Mouse (Mus musculus): ENCODE data around the gene Pank1. TPM values are rescaled to one million over a fixed set of nuclear protein-coding genes. Genes with fewer than 3 reads are reported as not detected.

Pank1 gene
- polyA plus RNA-seq, 1 experiment, result 6.2 TPM

GRCm38 (mm10) chr19:34831702-34832101, 47.6 kb downstream of the Pank1 start:
- Histone ChIP-seq H3K4me1 (ENCODE audit: control insufficient read depth, insufficient read depth, low read length) (peaks cover 5% of the 10 kb centered on the region; the same call in 1 of the 2 replicates), H3K27ac (ENCODE audit: insufficient read depth, low read length) (no peak overlapping the region), H3K4me3 (ENCODE audit: insufficient read depth, low read length) (no peak overlapping the region)
- TF ChIP-seq CTCF (IDR thresholded peaks at IDR 0.05; ENCODE audit: borderline replicate concordance, insufficient read depth, low read length) (no peak), POLR2A (IDR thresholded peaks at IDR 0.05; ENCODE audit: low read depth, low read length) (no peak)

GRCm38 (mm10) chr19:34827916-34828635, 51.2 kb downstream of the Pank1 start:
- peaks cover 5% of the 10 kb centered on the region; the same call in 1 of the 2 replicates for H3K4me1 ChIP-seq (ENCODE audit: control insufficient read depth, insufficient read depth, low read length)
- H3K4me3 ChIP-seq (ENCODE audit: insufficient read depth, low read length), result no peak overlapping the region
- TF ChIP-seq CTCF (IDR thresholded peaks at IDR 0.05; ENCODE audit: borderline replicate concordance, insufficient read depth, low read length) (no peak), POLR2A (IDR thresholded peaks at IDR 0.05; ENCODE audit: low read depth, low read length) (no peak)
- no peak overlapping the region for H3K27ac ChIP-seq (ENCODE audit: insufficient read depth, low read length)

GRCm38 (mm10) chr19:34827444-34827843, 51.8 kb downstream of the Pank1 start:
- Histone ChIP-seq H3K27ac (ENCODE audit: insufficient read depth, low read length) (no peak overlapping the region), H3K4me1 (ENCODE audit: control insufficient read depth, insufficient read depth, low read length) (peaks cover 5% of the 10 kb centered on the region; the same call in 1 of the 2 replicates), H3K4me3 (ENCODE audit: insufficient read depth, low read length) (no peak overlapping the region)
- no peak for TF ChIP-seq CTCF (IDR thresholded peaks at IDR 0.05; ENCODE audit: borderline replicate concordance, insufficient read depth, low read length)

GRCm38 (mm10) chr19:34825946-34826655, 53.2 kb downstream of the Pank1 start:
- no peak overlapping the region for H3K27ac ChIP-seq (ENCODE audit: insufficient read depth, low read length)
- no peak overlapping the region for H3K4me3 ChIP-seq (ENCODE audit: insufficient read depth, low read length)
- H3K4me1 ChIP-seq (ENCODE audit: control insufficient read depth, insufficient read depth, low read length), result peaks cover 5% of the 10 kb centered on the region; the same call in 1 of the 2 replicates
- TF ChIP-seq POLR2A (IDR thresholded peaks at IDR 0.05; ENCODE audit: low read depth, low read length), result no peak

- TF ChIP-seq CTCF (IDR thresholded peaks at IDR 0.05; ENCODE audit: borderline replicate concordance, insufficient read depth, low read length) (no peak), POLR2A (IDR thresholded peaks at IDR 0.05; ENCODE audit: low read depth, low read length) (no peak)
- Histone ChIP-seq H3K4me3 (ENCODE audit: insufficient read depth, low read length) (no peak overlapping the region), H3K27ac (ENCODE audit: insufficient read depth, low read length) (no peak overlapping the region), H3K4me1 (ENCODE audit: control insufficient read depth, insufficient read depth, low read length) (no peaks in the 10 kb centered on the region)
These were observed 59.6 kb downstream of the Pank1 start for GRCm38 (mm10) chr19:34819577-34820170.

GRCm38 (mm10) chr19:34815371-34815770, 63.9 kb downstream of the Pank1 start:
- TF ChIP-seq POLR2A (IDR thresholded peaks at IDR 0.05; ENCODE audit: low read depth, low read length) (no peak), CTCF (IDR thresholded peaks at IDR 0.05; ENCODE audit: borderline replicate concordance, insufficient read depth, low read length) (no peak)
- H3K4me1 ChIP-seq (ENCODE audit: control insufficient read depth, insufficient read depth, low read length), result no peaks in the 10 kb centered on the region
- H3K27ac ChIP-seq (ENCODE audit: insufficient read depth, low read length), result no peak overlapping the region
- no peak overlapping the region for H3K4me3 ChIP-seq (ENCODE audit: insufficient read depth, low read length)

GRCm38 (mm10) chr19:34814696-34815095, 64.6 kb downstream of the Pank1 start:
- no peak overlapping the region for H3K4me3 ChIP-seq (ENCODE audit: insufficient read depth, low read length)
- no peak for TF ChIP-seq POLR2A (IDR thresholded peaks at IDR 0.05; ENCODE audit: low read depth, low read length)
- TF ChIP-seq CTCF (IDR thresholded peaks at IDR 0.05; ENCODE audit: borderline replicate concordance, insufficient read depth, low read length), result no peak
- no peak overlapping the region for H3K27ac ChIP-seq (ENCODE audit: insufficient read depth, low read length)
- no peaks in the 10 kb centered on the region for H3K4me1 ChIP-seq (ENCODE audit: control insufficient read depth, insufficient read depth, low read length)

- H3K4me3 ChIP-seq (ENCODE audit: insufficient read depth, low read length), result no peak overlapping the region
- TF ChIP-seq CTCF (IDR thresholded peaks at IDR 0.05; ENCODE audit: borderline replicate concordance, insufficient read depth, low read length) (no peak), POLR2A (IDR thresholded peaks at IDR 0.05; ENCODE audit: low read depth, low read length) (no peak)
- no peak overlapping the region for H3K27ac ChIP-seq (ENCODE audit: insufficient read depth, low read length)
- H3K4me1 ChIP-seq (ENCODE audit: control insufficient read depth, insufficient read depth, low read length), result no peaks in the 10 kb centered on the region
These were observed 65.3 kb downstream of the Pank1 start for GRCm38 (mm10) chr19:34813961-34814360.

- TF ChIP-seq CTCF (IDR thresholded peaks at IDR 0.05; ENCODE audit: borderline replicate concordance, insufficient read depth, low read length) (no peak), POLR2A (IDR thresholded peaks at IDR 0.05; ENCODE audit: low read depth, low read length) (no peak)
- no peak overlapping the region for H3K4me3 ChIP-seq (ENCODE audit: insufficient read depth, low read length)
- no peaks in the 10 kb centered on the region for H3K4me1 ChIP-seq (ENCODE audit: control insufficient read depth, insufficient read depth, low read length)
- no peak overlapping the region for H3K27ac ChIP-seq (ENCODE audit: insufficient read depth, low read length)
These were observed 65.7 kb downstream of the Pank1 start for GRCm38 (mm10) chr19:34813533-34813932.

GRCm38 (mm10) chr19:34812711-34813110, 66.5 kb downstream of the Pank1 start:
- Histone ChIP-seq H3K4me3 (ENCODE audit: insufficient read depth, low read length) (no peak overlapping the region), H3K4me1 (ENCODE audit: control insufficient read depth, insufficient read depth, low read length) (no peaks in the 10 kb centered on the region)

More at GRCm38 (mm10) chr19:34812711-34813110, 66.5 kb downstream of the Pank1 start:
- no peak for TF ChIP-seq CTCF (IDR thresholded peaks at IDR 0.05; ENCODE audit: borderline replicate concordance, insufficient read depth, low read length)
- no peak for TF ChIP-seq POLR2A (IDR thresholded peaks at IDR 0.05; ENCODE audit: low read depth, low read length)
- H3K27ac ChIP-seq (ENCODE audit: insufficient read depth, low read length), result no peak overlapping the region

Measured in embryonic fibroblast, embryonic 13.5 days (primary cell).